Mouse (Mus musculus) T-helper 1 cell (primary cell): ENCODE measurements at regions not wholly inside any gene's neighbourhood (a gene's known extent, or its start where the extent isn't known, plus 50 kb on each side); places are given as distances from the start of the nearest gene placed in this dataset.

Source experiments
- in situ Hi-C: fragments of 300-600 bp; cut with MboI, MseI; formaldehyde crosslinking; loops from one replicate; pipeline ENCODE4 v1.15.1; 2025; ENCODE audit warnings: high pct_unique_total_duplicates

GRCm38 (mm10) chr10:16714065-16714464, 1009.0 kb upstream of the Cited2 start:
- in situ Hi-C loops = no loop called here

GRCm38 (mm10) chr10:16714526-16714925, 1008.5 kb upstream of the Cited2 start:
- in situ Hi-C loops = no loop called here

GRCm38 (mm10) chr10:16742246-16742645, 980.8 kb upstream of the Cited2 start:
- in situ Hi-C loops = no loop called here

GRCm38 (mm10) chr10:16751546-16751945, 971.5 kb upstream of the Cited2 start:
- in situ Hi-C loops = no loop called here

- in situ Hi-C loops = no loop called here
Observed at GRCm38 (mm10) chr10:16789641-16790243, 933.3 kb upstream of the Cited2 start.

GRCm38 (mm10) chr10:16803978-16804377, 919.0 kb upstream of the Cited2 start:
- in situ Hi-C loops = no loop called here

- in situ Hi-C loops = no loop called here
Observed at GRCm38 (mm10) chr10:16810716-16811115, 912.3 kb upstream of the Cited2 start.

GRCm38 (mm10) chr10:16814013-16814412, 909.0 kb upstream of the Cited2 start:
- in situ Hi-C loops = no loop called here

GRCm38 (mm10) chr10:16861534-16861933, 861.5 kb upstream of the Cited2 start:
- in situ Hi-C loops = no loop called here

GRCm38 (mm10) chr10:16866914-16867313, 856.1 kb upstream of the Cited2 start:
- in situ Hi-C loops = no loop called here

- in situ Hi-C loops = no loop called here
Observed at GRCm38 (mm10) chr10:16874131-16874530, 848.9 kb upstream of the Cited2 start.

GRCm38 (mm10) chr10:16878197-16878596, 844.8 kb upstream of the Cited2 start:
- in situ Hi-C loops = no loop called here

GRCm38 (mm10) chr10:16893316-16893715, 829.7 kb upstream of the Cited2 start:
- in situ Hi-C loops = no loop called here

- in situ Hi-C loops = no loop called here
Observed at GRCm38 (mm10) chr10:16895332-16895731, 827.7 kb upstream of the Cited2 start.

GRCm38 (mm10) chr10:16922888-16923287, 800.1 kb upstream of the Cited2 start:
- in situ Hi-C loops = no loop called here

- in situ Hi-C loops = no loop called here
Observed at GRCm38 (mm10) chr10:16923851-16924250, 799.2 kb upstream of the Cited2 start.

GRCm38 (mm10) chr10:16937705-16938104, 785.3 kb upstream of the Cited2 start:
- in situ Hi-C loops = no loop called here

GRCm38 (mm10) chr10:16951636-16952035, 771.4 kb upstream of the Cited2 start:
- in situ Hi-C loops = no loop called here

GRCm38 (mm10) chr10:16960971-16961370, 762.0 kb upstream of the Cited2 start:
- in situ Hi-C loops = loop anchor here (10.0 kb wide), 1 partner anchor 986 kb away; no protein-coding TSS in a partner anchor

- in situ Hi-C loops = loop anchor here (10.0 kb wide), 1 partner anchor 988 kb away; no protein-coding TSS in a partner anchor
Observed at GRCm38 (mm10) chr10:16962463-16962862, 760.6 kb upstream of the Cited2 start.

- in situ Hi-C loops = no loop called here
Observed at GRCm38 (mm10) chr10:16978770-16979169, 744.2 kb upstream of the Cited2 start.

- in situ Hi-C loops = no loop called here
Observed at GRCm38 (mm10) chr10:16990227-16990626, 732.8 kb upstream of the Cited2 start.

GRCm38 (mm10) chr10:16993789-16994188, 729.2 kb upstream of the Cited2 start:
- in situ Hi-C loops = no loop called here

- in situ Hi-C loops = no loop called here
Observed at GRCm38 (mm10) chr10:16994526-16994925, 728.5 kb upstream of the Cited2 start.
